Mouse (Mus musculus) embryonic fibroblast, embryonic 13.5 days (primary cell): ENCODE measurements around the gene 2210010C04Rik.

Experiments
- CTCF ChIP-seq: IDR thresholded peaks from 2 replicates; pipeline ENCODE4 v1.5.1; 2011; ENCODE audit warnings: mild to moderate bottlenecking, control low read depth, low read length, moderate library complexity, borderline replicate concordance; ENCODE audit not compliant: insufficient read depth
- POLR2A ChIP-seq: IDR thresholded peaks from 2 replicates; pipeline ENCODE4 v1.6.1; 2011; ENCODE audit warnings: low read depth, mild to moderate bottlenecking, control low read depth, low read length, moderate library complexity

DNA sequence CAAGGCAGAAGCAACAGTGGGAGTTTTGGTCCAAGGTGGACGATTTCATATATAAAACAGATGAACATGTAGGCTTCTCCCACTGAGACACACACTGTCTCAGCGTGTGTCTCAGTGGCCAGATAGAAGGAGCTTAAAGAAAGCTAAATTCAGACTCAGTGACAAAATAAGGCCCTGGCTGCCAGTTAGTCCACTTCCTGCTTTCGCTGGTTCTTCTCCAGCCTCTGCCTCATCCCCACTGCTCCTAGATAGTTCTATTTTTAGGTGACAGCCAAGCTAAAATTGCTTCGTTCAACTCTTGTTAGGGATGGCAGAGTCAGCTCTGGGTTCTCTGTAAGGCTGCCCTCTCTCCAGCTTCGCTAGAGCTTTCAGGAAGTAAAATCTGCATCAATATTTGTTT lies 22.3 kb upstream of the 2210010C04Rik start:
- TF ChIP-seq CTCF (no peak), POLR2A (no peak)
